Mouse (Mus musculus): ENCODE measurements around the gene 9430097D07Rik.

- TF ChIP-seq CTCF (IDR thresholded peaks at IDR 0.05; ENCODE audit: insufficient read depth, low read depth, low read length): no peak
- TF ChIP-seq POLR2A (IDR thresholded peaks at IDR 0.05; ENCODE audit: insufficient read depth, low read depth, low read length): no peak
Measured at GRCm38 (mm10) chr2:32553592-32554148, 21.8 kb downstream of the 9430097D07Rik start.

Measured in olfactory bulb, adult 2 months (tissue).